Mouse (Mus musculus): Measurements from ENCODE around the gene Mmp1b.
"Not testable (repeated sequence)": the region's sequence is repeated elsewhere in the genome, so short reads cannot be mapped to it uniquely, and the experiment has no call there.

The Mmp1b gene

DNA sequence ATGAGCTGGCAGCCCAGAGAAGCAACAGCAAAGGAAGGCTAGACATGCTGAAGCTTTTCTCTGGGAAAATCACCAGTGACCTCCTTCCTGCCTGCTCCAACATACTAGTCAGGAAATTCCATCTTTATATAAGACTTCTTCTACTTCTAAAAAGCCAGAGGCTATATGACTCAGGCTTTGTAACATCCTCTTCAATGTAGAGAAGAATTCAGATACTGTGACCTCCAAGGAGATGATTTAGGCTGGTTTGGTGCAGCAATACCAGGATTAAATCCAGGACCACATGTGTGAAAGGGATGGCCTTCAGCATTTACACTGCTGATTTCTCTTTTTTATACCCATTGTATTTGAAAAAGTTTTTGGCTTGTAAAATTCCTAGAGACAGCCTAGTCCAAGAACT, at the start of gene Mmp1b:
Gene Mmp1b (minus strand): TSS at position 101 of the 400 bp plus-strand sequence.
- no peak for DNase-seq

DNA sequence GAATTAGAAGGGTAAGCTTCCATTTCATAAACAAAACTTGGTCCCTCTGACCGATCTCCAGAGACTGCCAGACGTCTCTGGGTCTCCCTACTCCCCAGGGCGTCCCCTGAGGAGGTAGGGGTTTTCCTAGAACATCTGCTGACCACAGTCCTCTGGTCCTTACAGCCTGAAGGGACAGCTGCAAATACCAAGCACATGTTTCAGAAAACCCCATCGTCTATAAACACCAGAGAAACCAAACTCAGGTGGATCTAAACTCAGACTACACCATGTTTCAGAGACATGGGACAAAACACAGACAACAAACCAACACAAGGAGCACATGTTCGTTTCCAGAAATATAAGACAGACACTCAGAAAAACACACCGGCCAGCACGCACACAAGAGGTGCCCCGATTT, 8.7 kb upstream of the Mmp1b start:
- DNase-seq = not testable (repeated sequence)

DNA sequence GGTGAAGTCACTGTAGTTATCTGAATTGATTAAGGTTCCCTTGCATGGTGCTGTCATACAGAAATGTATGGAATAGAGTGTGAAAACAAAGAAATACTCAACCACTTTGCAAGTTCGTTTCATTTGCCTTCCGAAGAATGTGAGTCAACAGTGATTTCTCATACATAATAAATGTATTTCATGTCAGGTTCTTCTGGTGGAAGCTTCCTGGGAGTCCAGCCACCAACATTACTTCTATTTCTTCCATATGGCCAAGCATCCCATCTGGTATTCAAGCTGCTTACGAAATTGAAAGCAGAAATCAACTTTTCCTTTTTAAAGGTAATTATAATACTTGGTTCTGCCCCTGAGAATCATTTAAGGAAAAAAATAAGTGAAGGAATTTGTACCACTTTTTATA, 33.3 kb downstream of the Mmp1b start:
- no peak for DNase-seq

DNA sequence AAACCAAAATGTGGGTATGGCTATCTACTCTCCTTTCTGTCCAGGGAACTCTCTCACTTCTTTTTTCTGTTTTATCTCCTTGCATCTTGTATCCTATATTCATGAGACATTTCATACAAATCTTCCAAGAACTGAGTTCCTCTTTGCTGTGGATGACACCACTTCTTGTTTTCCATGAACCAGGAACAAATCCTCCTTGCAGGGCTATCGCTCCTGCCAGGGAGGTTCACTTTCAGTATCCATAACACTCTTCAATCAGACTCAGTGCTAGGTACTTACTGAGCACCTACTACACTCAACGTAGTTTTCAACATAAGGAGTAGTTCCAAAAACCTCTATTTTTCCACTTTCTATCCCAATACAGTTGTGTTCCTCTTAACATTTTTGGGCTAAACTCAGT, 42.3 kb downstream of the Mmp1b start:
- no peak for DNase-seq

DNA sequence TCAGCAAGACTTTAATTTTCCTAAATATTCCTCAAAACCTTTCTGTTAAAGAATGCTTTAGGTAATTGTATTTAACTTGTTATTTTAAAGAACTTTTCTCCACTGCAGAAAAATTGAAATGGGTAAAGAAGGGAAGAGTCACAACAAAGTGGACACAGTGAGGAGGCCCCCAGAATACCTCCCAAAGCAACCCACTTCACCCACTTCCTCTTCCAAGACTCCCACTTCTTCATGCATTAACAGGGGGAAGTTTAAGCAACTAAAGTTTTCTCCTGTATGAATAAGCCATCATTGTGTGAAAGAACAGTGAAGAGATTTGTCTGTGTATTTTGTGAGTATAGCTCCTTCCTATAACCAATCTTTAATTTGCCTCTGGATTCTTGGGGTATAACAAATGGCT, 43.7 kb downstream of the Mmp1b start, which contains the start of gene Mmp12:
Gene Mmp12 (plus strand): TSS at position 275 of the 400 bp plus-strand sequence.
- DNase-seq = no peak

DNA sequence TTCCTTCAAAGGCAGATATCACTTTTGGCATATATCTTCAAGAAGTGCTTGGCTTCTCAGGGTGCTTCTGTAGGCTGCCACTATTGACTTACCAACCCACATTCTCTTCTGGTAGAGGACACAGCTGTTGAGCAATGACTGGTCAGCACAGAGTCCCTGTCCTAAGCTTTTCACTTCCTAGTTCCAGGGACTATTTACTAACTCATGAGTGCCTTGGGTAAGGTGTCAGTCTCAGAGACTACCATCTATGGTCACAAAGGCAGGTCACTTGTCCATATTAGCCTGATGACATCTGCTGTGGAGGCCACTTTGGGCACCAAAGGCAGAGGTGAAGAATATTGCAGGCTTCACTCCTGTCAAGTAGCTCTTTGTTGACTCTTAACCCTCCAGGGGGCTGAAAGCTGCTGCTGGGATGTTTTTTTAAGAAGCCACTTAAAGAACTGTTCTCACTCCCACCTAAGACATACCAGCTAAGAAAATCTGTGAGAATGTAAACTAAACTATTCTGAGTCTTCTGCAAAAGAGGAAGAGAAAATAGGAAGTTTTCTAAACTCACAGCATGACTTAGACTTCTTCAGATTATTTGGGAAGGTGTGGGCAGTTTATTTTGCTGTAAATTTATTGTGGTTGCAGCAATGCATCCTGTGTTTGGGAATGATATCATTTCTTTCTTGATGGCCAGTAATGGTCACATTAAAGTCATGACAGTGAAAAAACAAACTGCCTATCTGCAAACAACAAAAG, 50.9 kb downstream of the Mmp1b start:
- no peak for DNase-seq

DNA sequence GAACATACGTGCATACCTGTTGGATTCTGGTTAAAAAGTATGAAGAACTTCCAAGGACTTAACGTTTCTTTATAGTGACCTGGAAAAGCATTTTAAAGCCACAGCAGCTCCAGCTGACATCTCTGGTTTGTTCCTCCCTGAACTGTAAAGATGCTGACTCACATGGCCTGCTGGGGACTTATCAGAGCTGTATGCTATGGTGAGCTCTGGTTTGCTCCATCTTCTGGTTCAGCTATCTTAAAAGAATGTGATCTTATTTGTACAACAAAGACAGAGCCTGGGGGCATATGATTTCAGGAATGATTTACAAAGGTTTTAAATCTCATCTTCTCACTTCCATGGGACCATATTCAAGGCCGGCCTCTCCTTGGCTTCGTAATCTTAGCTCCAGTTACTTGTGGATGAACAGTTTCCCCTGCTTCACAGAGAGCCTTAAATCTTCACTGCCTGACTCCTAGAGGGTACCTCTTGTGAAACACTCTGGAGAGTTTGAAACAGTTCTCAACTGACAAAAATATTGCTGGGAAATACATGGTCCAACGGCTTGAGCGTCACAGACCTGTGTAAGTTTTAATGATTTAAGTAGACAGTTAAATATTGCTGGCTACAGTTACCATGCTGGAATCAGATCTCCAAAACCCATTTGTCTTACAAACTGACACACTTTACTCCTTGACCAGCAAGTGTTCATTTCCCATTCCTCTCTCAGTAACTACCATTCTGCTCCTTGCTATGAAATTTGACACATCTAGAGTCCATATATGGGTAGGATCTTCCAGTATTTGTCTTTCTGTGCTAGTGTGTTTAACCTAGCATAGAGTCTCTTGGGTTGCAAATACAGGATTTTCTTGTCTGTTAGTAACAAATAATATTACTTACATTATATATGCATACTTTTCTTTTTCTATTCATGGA, 51.8 kb downstream of the Mmp1b start:
- DNase-seq = no peak

DNA sequence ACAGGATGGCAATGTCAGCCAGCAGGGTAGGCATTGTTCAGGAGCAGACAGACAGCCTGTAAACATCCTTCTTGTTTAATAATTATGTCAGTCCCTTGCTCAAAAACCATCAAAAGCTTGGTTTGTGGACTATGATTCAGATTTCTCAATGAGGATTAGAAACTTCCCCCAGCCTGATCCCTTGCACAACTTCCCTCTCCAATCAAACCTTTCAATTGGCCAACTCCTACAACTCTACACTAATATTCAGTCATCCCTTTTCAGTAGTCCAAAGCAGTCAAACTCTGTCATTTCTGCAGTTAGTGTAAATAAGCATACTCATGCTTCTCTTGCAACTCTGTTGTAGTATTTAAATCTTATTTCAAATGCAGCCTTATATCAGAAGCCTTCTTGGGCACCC, 56.0 kb downstream of the Mmp1b start:
- no peak for DNase-seq
